Mouse (Mus musculus): ENCODE measurements around the gene Nek1.
A peak's percentile ranks its signal among the peaks of the same experiment; 100 is the strongest.

GRCm38 (mm10) chr8:60952803-60953202 lies 40.2 kb upstream of the Nek1 start:
- TF ChIP-seq CTCF (IDR thresholded peaks at IDR 0.05; ENCODE audit: low read depth) (no peak), EP300 (IDR thresholded peaks at IDR 0.05; ENCODE audit: low read depth) (peak; percentile 21; the same call in 1 of the 2 replicates)
